Mouse (Mus musculus) kidney, postnatal 14 days (tissue): ENCODE results near the gene Mapk1ip1l.
A peak's percentile ranks its signal among the peaks of the same experiment; 100 is the strongest.

ENCODE experiments used
- DNase-seq: peaks from one replicate; pipeline ENCODE4 v3.0.0; 2022; ENCODE audit warnings: mixed read lengths

Gene Mapk1ip1l

GRCm38 (mm10) chr14:47297785-47298407 lies at the start of gene Mapk1ip1l:
TSS of gene Mapk1ip1l (plus strand) at chr14:47298266.
- DNase-seq, result peak; percentile 92

GRCm38 (mm10) chr14:47249839-47250238 lies 48.2 kb upstream of the Mapk1ip1l start:
- DNase-seq, result no peak

DNA sequence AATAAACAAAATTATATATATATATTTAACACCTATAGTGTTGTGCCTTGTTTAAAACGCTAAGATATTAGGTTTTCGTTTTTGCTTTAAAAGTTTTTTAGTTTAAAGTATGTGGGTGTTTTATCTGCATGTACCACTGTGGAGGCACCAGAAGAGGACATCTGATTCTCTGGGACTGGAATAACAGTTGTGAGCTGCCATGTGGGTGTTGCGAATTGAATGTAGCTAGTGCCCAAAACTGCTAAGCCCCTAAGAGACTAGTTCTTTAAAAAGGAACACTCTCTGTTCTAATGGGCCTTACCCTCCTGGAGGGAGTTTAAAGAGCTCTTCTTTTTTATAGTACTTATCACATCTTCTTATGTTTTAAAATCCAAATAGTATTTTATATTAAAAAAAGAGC lies 33.2 kb upstream of the Mapk1ip1l start:
- DNase-seq, result no peak

DNA sequence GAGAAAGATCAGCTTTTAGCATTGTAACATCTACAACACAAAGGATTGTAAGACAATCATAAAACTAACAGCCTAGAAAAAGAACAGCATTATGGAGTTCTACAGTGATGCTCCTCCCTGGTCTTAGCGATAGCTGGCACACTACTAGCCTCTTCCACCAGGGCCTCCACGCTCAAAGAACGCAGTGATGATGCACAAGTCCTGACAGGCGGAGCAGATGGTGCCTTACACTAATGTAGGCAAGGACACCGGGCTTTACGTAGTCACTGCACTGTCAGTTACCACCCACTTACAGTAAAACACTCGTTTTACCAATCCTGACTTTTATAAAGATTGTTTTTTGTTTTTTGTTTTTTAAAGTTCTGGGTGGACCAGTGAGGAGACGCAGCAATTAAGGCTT lies 32.2 kb upstream of the Mapk1ip1l start:
- no peak for DNase-seq

DNA sequence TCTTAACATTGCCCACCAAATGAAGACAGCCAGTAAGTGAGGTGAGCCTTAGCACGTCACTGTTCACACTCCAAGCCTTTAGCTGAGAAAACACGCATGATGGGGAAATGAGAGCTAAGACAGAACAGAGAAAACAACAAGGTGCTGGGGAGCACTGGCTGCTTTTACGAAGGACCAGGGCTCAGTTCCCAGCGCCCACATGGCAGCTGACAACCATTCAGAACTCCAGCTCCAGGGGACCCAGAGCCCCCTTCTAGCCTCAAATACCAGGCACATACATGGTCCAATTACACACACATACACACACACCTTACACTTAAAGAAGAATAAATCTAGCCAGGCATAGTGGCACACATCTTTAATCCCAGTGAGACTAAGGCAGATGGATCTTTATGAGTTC lies 29.0 kb upstream of the Mapk1ip1l start:
- DNase-seq, result no peak

DNA sequence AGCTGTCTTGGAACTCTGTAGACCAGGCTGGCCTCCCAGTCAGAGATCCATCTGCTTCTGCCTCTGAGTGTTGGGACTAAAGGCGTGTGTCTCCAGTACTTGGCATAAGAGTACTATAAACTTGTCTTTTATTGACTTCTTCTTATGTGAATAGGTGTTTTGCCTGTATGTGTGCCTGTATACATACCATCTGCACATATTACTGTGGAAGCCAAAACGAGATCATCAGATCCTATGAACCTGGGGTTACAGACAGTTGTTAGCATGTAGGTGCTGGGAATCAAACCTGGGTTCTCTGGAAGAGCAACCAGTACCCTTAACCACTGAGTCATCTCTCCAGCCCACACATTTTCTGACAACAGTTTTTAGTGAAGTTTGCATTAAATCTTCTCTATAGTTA lies 28.4 kb upstream of the Mapk1ip1l start:
- no peak for DNase-seq

- DNase-seq, result no peak
Observed at GRCm38 (mm10) chr14:47273751-47274150, 24.3 kb upstream of the Mapk1ip1l start.

GRCm38 (mm10) chr14:47275417-47275816 lies 22.6 kb upstream of the Mapk1ip1l start:
- no peak for DNase-seq

- peak; percentile 9 for DNase-seq
Observed at GRCm38 (mm10) chr14:47276036-47276603, 21.9 kb upstream of the Mapk1ip1l start.

GRCm38 (mm10) chr14:47276637-47277393 lies 21.3 kb upstream of the Mapk1ip1l start, which contains the start of the genes Wdhd1 and Socs4:
TSS of gene Wdhd1 (minus strand) at chr14:47276857.
TSS of gene Socs4 (plus strand) at chr14:47276931.
- DNase-seq, result peak; percentile 97

DNA sequence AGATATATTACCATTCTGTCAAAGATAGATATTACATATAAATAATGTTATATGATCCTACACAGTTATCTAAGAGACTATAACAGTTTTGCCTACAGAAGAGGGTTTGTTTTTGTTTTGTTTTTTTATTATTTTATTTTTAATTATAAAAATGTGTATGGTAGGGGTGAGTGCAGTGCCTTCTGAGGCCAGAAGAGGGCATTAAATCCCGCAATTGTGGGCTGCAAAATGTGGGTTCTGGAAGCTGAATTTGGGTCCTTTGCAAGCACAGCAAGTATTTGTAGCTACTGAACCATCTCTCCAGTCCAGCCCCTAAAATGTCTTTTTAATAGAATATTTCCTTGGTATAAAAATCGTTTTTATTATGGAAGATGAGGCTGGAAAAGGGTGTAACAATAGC lies 19.0 kb upstream of the Mapk1ip1l start:
- no peak for DNase-seq

DNA sequence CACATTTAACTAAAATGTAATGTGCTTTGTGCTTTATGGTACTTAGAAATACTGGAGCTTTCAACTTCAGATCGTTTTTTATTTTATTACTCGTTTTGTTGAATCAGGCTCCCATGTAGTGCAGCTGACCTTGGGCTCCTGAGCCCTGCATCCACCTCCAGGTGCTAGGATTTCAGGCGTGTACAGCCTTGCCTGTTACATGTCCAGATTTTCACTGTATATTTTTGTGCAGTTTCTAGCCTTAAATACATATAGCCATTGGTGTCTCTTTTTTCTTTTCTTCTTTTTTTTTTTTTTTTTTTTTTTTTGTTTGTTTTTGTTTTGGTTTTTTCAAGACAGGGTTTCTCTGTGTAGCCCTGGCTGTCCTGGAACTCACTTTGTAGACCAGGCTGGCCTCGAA lies 16.5 kb upstream of the Mapk1ip1l start:
- no peak for DNase-seq

- DNase-seq, result peak; percentile 23
Observed at GRCm38 (mm10) chr14:47283568-47283967, 14.5 kb upstream of the Mapk1ip1l start.

GRCm38 (mm10) chr14:47285271-47285670 lies 12.8 kb upstream of the Mapk1ip1l start:
- DNase-seq, result no peak

- DNase-seq, result no peak
Observed at GRCm38 (mm10) chr14:47286215-47286614, 11.9 kb upstream of the Mapk1ip1l start.

DNA sequence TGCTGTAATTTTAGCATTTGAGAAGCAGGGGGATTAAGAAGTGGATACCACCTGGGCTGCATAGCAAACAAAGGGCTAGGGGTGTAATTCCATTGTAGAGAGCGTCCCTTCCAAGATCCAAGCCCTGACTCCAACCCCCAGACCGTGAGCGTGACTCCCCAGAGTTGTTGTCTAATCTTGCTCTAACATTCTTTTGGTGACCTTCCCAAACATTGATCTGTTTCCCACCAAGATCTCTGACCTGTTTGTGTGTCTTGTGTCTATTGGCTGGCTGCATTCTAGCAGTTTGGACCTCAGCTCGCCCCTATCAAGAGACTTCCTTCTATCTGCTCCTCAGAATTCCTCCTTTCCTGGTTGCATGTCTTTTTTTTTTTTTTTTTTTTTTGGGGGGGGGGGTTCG lies 11.0 kb upstream of the Mapk1ip1l start:
- DNase-seq, result no peak

DNA sequence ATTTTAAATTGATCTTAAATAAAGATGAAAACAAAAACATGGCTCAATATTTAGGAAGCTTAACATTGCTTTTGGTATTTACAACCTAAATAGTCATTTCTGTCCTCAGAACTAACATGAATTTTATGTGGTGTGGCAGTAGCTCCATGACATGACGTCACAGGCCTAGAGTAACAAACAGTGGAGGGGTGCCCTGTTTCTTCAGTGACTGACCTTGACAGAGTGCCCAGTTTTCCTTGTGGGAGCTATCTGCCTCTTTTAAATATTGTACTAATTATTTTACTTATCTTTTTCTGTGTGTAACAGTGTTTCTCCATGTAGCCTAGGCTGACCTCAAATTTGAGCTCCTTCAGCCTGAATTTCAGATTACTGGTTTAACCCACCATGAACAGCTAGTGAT lies 6.3 kb upstream of the Mapk1ip1l start:
- DNase-seq, result no peak

GRCm38 (mm10) chr14:47294136-47294535 lies 3.9 kb upstream of the Mapk1ip1l start:
- DNase-seq, result peak; percentile 18

DNA sequence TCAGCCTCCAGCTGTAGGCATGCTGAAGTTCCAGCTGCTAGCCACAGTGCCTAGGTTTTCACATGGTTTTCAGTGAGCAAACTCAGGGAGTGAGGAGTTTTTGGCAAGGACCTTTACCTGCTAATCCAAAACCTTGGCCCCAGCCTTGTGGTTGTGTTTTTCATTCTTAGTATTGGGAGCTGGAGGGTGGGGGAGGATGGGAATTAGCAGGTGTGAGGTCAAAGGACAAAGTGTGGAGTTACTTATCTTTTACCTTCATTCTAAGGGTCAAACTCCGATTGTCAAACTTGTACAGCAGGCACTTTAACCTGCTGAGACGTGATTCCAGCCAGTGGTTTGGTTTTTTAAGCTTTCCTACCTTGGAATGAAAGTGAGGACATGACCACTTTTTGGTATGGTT lies 1.8 kb upstream of the Mapk1ip1l start:
- DNase-seq, result no peak

GRCm38 (mm10) chr14:47298408-47298792 lies 334 bp downstream of the Mapk1ip1l start:
- DNase-seq, result no peak

GRCm38 (mm10) chr14:47298819-47299261 lies 774 bp downstream of the Mapk1ip1l start:
- DNase-seq, result peak; percentile 42

DNA sequence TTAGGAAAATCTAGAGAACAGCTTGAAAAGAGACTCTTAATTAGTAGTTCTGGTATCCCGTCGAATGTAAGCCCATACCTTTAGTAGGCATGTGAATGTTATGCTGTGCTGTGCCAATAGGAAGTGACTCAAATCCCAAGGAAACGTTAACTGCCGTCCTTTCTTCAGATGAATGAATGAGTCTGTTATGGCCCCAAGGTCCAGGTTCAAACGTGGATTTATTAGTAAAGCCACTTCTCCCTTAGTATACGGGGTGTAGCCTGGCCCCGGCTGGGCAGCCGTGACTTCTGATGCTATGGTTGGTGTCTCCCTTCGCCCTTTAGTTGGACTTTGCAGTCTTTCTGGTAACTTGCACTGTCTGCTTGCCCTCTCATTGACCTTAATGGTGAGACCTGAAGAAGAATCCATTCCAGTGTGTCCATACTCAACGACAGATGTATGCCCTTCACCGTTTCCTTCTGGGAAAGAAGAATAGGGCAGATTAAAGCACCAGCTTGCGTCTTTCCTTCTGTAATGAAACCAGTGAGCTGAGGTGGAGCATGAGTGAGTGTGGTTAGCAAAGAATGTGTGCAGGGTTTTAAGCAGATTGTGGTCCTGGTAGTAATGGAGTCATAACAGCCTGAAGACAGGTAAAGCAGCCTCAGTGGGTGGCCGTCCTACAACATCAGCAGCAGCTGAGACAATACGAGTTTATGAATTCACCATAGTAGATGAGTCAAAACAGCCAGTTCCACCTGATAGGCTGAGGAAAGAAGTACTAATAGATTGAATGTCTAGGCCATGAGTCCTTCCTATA lies 5.0 kb downstream of the Mapk1ip1l start:
- DNase-seq, result no peak

GRCm38 (mm10) chr14:47304814-47305405 lies 6.8 kb downstream of the Mapk1ip1l start:
- no peak for DNase-seq
